Mouse (Mus musculus): ENCODE results near the gene Slc4a2. TPM values are rescaled to one million over a fixed set of nuclear protein-coding genes. Genes with fewer than 3 reads are reported as not detected.

Gene Slc4a2
- polyA plus RNA-seq, 1 experiment from 2014 or later = 43.9 TPM

- no peak for DNase-seq (ENCODE audit: low spot score)
- peak overlapping the region; percentile 77 for H3K4me3 ChIP-seq
- H3K27ac ChIP-seq = peak overlapping the region; percentile 88
- peaks cover 9% of the 10 kb centered on the region; the same call in 1 of the 2 replicates for H3K27me3 ChIP-seq (ENCODE audit: low read depth, poor library complexity, severe bottlenecking)
- peaks cover 58% of the 10 kb centered on the region for H3K4me1 ChIP-seq
- WGBS = 13% methylated on average over 21 of the region's 21 CpGs
- no peaks in the 10 kb centered on the region for H3K9me3 ChIP-seq (replicated peaks)
- peaks cover 24% of the 10 kb centered on the region for H3K36me3 ChIP-seq
Measured at GRCm38 (mm10) chr5:24424004-24424781, 556 bp downstream of the Slc4a2 start.

GRCm38 (mm10) chr5:24424861-24425411 is 1.3 kb downstream of the Slc4a2 start:
- H3K9me3 ChIP-seq (replicated peaks) = no peaks in the 10 kb centered on the region
- H3K27me3 ChIP-seq (ENCODE audit: low read depth, poor library complexity, severe bottlenecking) = peaks cover 9% of the 10 kb centered on the region; the same call in 1 of the 2 replicates
- DNase-seq (ENCODE audit: low spot score) = peak; percentile 90
- peak overlapping the region; percentile 77 for H3K4me3 ChIP-seq
- peaks cover 24% of the 10 kb centered on the region for H3K36me3 ChIP-seq
- H3K4me1 ChIP-seq = peaks cover 58% of the 10 kb centered on the region
- WGBS = under 1% methylated on average over 59 of the region's 60 CpGs
- peak overlapping the region; percentile 88 for H3K27ac ChIP-seq

- WGBS = under 1% methylated on average over 28 of the region's 30 CpGs
- peaks cover 58% of the 10 kb centered on the region for H3K4me1 ChIP-seq
- DNase-seq (ENCODE audit: low spot score) = no peak
- H3K4me3 ChIP-seq = peak overlapping the region; percentile 77
- no peaks in the 10 kb centered on the region for H3K9me3 ChIP-seq (replicated peaks)
- H3K27ac ChIP-seq = peak overlapping the region; percentile 88
- peaks cover 24% of the 10 kb centered on the region for H3K36me3 ChIP-seq
- peaks cover 9% of the 10 kb centered on the region; the same call in 1 of the 2 replicates for H3K27me3 ChIP-seq (ENCODE audit: low read depth, poor library complexity, severe bottlenecking)
Measured at GRCm38 (mm10) chr5:24425421-24426036, 1.9 kb downstream of the Slc4a2 start.

- Histone ChIP-seq H3K27ac (peak overlapping the region; percentile 88), H3K27me3 (ENCODE audit: low read depth, poor library complexity, severe bottlenecking) (peaks cover 9% of the 10 kb centered on the region; the same call in 1 of the 2 replicates), H3K4me3 (peak overlapping the region; percentile 77), H3K9me3 (replicated peaks) (no peaks in the 10 kb centered on the region), H3K4me1 (peaks cover 58% of the 10 kb centered on the region), H3K36me3 (peaks cover 24% of the 10 kb centered on the region)
- 1% methylated on average over 10 of the region's 10 CpGs for WGBS
- DNase-seq (ENCODE audit: low spot score) = no peak
Measured at GRCm38 (mm10) chr5:24426037-24426432, 2.4 kb downstream of the Slc4a2 start.

GRCm38 (mm10) chr5:24426556-24427284 is 3.1 kb downstream of the Slc4a2 start:
- Histone ChIP-seq H3K4me3 (peak overlapping the region; percentile 77), H3K36me3 (peaks cover 26% of the 10 kb centered on the region), H3K4me1 (peaks cover 58% of the 10 kb centered on the region), H3K9me3 (replicated peaks) (no peaks in the 10 kb centered on the region), H3K27ac (peak overlapping the region; percentile 88), H3K27me3 (ENCODE audit: low read depth, poor library complexity, severe bottlenecking) (peaks cover 9% of the 10 kb centered on the region; the same call in 1 of the 2 replicates)
- WGBS = 6% methylated on average over 9 of the region's 9 CpGs
- DNase-seq (ENCODE audit: low spot score) = no peak

- no peaks in the 10 kb centered on the region for H3K9me3 ChIP-seq (replicated peaks)
- DNase-seq (ENCODE audit: low spot score) = no peak
- H3K36me3 ChIP-seq = peaks cover 31% of the 10 kb centered on the region
- peak overlapping the region; percentile 77 for H3K4me3 ChIP-seq
- peaks cover 57% of the 10 kb centered on the region for H3K4me1 ChIP-seq
- H3K27ac ChIP-seq = peak overlapping the region; percentile 88
- WGBS = 9% methylated on average over 12 of the region's 12 CpGs
- H3K27me3 ChIP-seq (ENCODE audit: low read depth, poor library complexity, severe bottlenecking) = peaks cover 9% of the 10 kb centered on the region; the same call in 1 of the 2 replicates
Measured at GRCm38 (mm10) chr5:24427285-24427633, 3.6 kb downstream of the Slc4a2 start.

GRCm38 (mm10) chr5:24427981-24428402 is 4.4 kb downstream of the Slc4a2 start:
- Histone ChIP-seq H3K9me3 (replicated peaks) (no peaks in the 10 kb centered on the region), H3K36me3 (peaks cover 39% of the 10 kb centered on the region), H3K4me3 (peak overlapping the region; percentile 77), H3K27me3 (ENCODE audit: low read depth, poor library complexity, severe bottlenecking) (peaks cover 9% of the 10 kb centered on the region; the same call in 1 of the 2 replicates), H3K4me1 (peaks cover 50% of the 10 kb centered on the region), H3K27ac (peak overlapping the region; percentile 88)
- DNase-seq (ENCODE audit: low spot score) = peak; percentile 73
- under 1% methylated on average over 15 of the region's 15 CpGs for WGBS

- H3K4me1 ChIP-seq = peaks cover 50% of the 10 kb centered on the region
- peaks cover 9% of the 10 kb centered on the region; the same call in 1 of the 2 replicates for H3K27me3 ChIP-seq (ENCODE audit: low read depth, poor library complexity, severe bottlenecking)
- H3K4me3 ChIP-seq = peak overlapping the region; percentile 77
- peak overlapping the region; percentile 88 for H3K27ac ChIP-seq
- H3K36me3 ChIP-seq = peaks cover 45% of the 10 kb centered on the region
- 10% methylated on average over 9 of the region's 9 CpGs for WGBS
- no peaks in the 10 kb centered on the region for H3K9me3 ChIP-seq (replicated peaks)
- DNase-seq (ENCODE audit: low spot score) = no peak
Measured at GRCm38 (mm10) chr5:24428596-24428995, 5.0 kb downstream of the Slc4a2 start.

GRCm38 (mm10) chr5:24433993-24434392 is 10.4 kb downstream of the Slc4a2 start:
- Histone ChIP-seq H3K9me3 (replicated peaks) (no peaks in the 10 kb centered on the region), H3K4me3 (no peak overlapping the region), H3K36me3 (peaks cover 97% of the 10 kb centered on the region), H3K4me1 (peaks cover under 1% of the 10 kb centered on the region; the same call in 1 of the 2 replicates), H3K27me3 (ENCODE audit: low read depth, poor library complexity, severe bottlenecking) (no peaks in the 10 kb centered on the region), H3K27ac (no peak overlapping the region)
- no peak for DNase-seq (ENCODE audit: low spot score)
- 92% methylated on average over 8 of the region's 8 CpGs for WGBS

- DNase-seq (ENCODE audit: low spot score) = no peak
- no peak overlapping the region for H3K27ac ChIP-seq
- H3K9me3 ChIP-seq (replicated peaks) = no peaks in the 10 kb centered on the region
- H3K4me3 ChIP-seq = no peak overlapping the region
- H3K36me3 ChIP-seq = peaks cover 76% of the 10 kb centered on the region
- WGBS = 96% methylated on average over 8 of the region's 8 CpGs
- H3K27me3 ChIP-seq (ENCODE audit: low read depth, poor library complexity, severe bottlenecking) = no peaks in the 10 kb centered on the region
- peaks cover 25% of the 10 kb centered on the region for H3K4me1 ChIP-seq
Measured at GRCm38 (mm10) chr5:24441187-24441586, 17.6 kb downstream of the Slc4a2 start.

GRCm38 (mm10) chr5:24442029-24442428 is 18.4 kb downstream of the Slc4a2 start:
- Histone ChIP-seq H3K27me3 (ENCODE audit: low read depth, poor library complexity, severe bottlenecking) (no peaks in the 10 kb centered on the region), H3K4me1 (peaks cover 33% of the 10 kb centered on the region), H3K36me3 (peaks cover 68% of the 10 kb centered on the region), H3K9me3 (replicated peaks) (no peaks in the 10 kb centered on the region), H3K27ac (no peak overlapping the region), H3K4me3 (no peak overlapping the region)
- no peak for DNase-seq (ENCODE audit: low spot score)
- WGBS = 87% methylated on average over 9 of the region's 9 CpGs

- DNase-seq (ENCODE audit: low spot score) = no peak
- 93% methylated on average over 7 of the region's 7 CpGs for whole genome bisulfite sequencing
- Histone ChIP-seq H3K4me1 (peaks cover 44% of the 10 kb centered on the region), H3K4me3 (no peak overlapping the region), H3K9me3 (replicated peaks) (no peaks in the 10 kb centered on the region), H3K36me3 (peaks cover 58% of the 10 kb centered on the region), H3K27ac (no peak overlapping the region), H3K27me3 (ENCODE audit: low read depth, poor library complexity, severe bottlenecking) (no peaks in the 10 kb centered on the region)
Measured at GRCm38 (mm10) chr5:24443204-24443603, 19.6 kb downstream of the Slc4a2 start.

Measured in limb, embryonic 10.5 days (tissue).